Mouse (Mus musculus) liver, embryonic 14.5 days (tissue): ENCODE measurements around the gene Nol12.

Experiments used
- CTCF ChIP-seq: IDR thresholded peaks from 2 replicates; pipeline ENCODE4 v1.5.1; 2016; ENCODE audit warnings: antibody characterized with exemption, low read depth, control low read depth
- EP300 ChIP-seq: IDR thresholded peaks from 2 replicates; pipeline ENCODE4 v1.6.1; 2016; ENCODE audit warnings: antibody characterized with exemption, low read depth

DNA sequence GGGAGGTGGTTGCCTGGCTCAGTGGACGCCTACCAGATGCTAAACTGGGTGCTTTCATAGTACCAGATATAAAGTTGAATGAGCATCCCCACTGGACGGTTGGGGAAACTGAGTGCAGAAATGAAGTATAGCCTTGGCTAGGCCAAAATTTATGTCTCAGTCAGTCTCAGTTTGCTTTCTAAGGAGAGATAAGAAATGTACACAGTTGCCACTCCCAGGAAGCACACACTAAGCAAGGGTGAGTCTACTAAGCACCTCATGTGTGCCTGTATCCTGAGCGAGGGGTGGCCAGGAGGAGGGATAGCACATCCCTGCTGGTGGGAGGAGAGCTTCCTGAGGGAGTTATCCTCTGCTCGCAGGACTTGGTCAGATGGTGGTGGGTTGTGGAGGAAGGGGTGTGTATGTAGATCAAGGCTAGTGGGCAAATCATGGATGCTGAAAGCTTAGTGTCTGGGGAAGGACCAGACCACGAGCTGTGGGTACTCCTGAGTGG, 49.6 kb downstream of the Nol12 start:
- TF ChIP-seq CTCF (no peak), EP300 (no peak)
